Mouse (Mus musculus): ENCODE data around the gene Stx3. TPM values are rescaled to one million over a fixed set of nuclear protein-coding genes. Genes with fewer than 3 reads are reported as not detected.

Gene Stx3
- polyA plus RNA-seq, 1 experiment from 2014 or later, result 19.3 TPM

DNA sequence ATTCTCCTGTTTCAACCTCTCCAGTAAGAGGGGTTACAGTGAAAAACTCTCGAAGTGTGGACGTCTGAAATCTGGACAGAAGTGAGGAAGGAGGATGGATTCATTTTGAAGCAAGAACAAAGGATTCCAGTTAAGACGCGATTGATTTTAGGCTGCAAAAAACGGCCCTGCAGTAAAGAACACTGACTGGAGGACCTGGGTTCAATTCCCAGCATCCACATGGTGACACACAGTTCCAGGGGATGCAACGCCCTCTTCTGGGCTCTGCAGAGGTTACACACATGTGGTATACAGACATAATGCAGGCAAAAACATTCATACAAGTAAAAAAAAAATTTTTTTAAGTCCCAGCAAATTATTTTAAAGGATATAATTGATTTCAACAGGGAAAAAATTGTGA lies 1.0 kb upstream of the Stx3 start:
- 23% methylated on average over 6 of the region's 6 CpGs for WGBS
- no peak overlapping the region for H3K27ac ChIP-seq (ENCODE audit: low read length)
- peaks cover 4% of the 10 kb centered on the region; the same call in 1 of the 2 replicates for H3K4me1 ChIP-seq (replicated peaks; ENCODE audit: control insufficient read depth, insufficient read depth, low read length)
- no peak for ATAC-seq (ENCODE audit: low read depth)
- no peaks in the 10 kb centered on the region for H3K27me3 ChIP-seq (ENCODE audit: control insufficient read depth, insufficient read depth, low read depth, low read length)
- peak overlapping the region; percentile 83 for H3K4me3 ChIP-seq (ENCODE audit: low read length)
- peak overlapping the region; percentile 81 for H3K4me2 ChIP-seq (ENCODE audit: low read depth, low read length)
- no peak overlapping the region for H3K9ac ChIP-seq (ENCODE audit: low read length)
- no peaks in the 10 kb centered on the region for H3K9me3 ChIP-seq (ENCODE audit: control insufficient read depth, low read length)
- no peaks in the 10 kb centered on the region for H3K36me3 ChIP-seq (ENCODE audit: control insufficient read depth, insufficient read depth, low read length)

GRCm38 (mm10) chr19:11819800-11820199 lies 597 bp upstream of the Stx3 start:
- WGBS, result under 1% methylated on average over 15 of the region's 15 CpGs
- Histone ChIP-seq H3K9me3 (ENCODE audit: control insufficient read depth, low read length) (no peaks in the 10 kb centered on the region), H3K4me2 (ENCODE audit: low read depth, low read length) (peak overlapping the region; percentile 81)

GRCm38 (mm10) chr19:11818199-11819142 lies 732 bp downstream of the Stx3 start:
- peak; percentile 94 for ATAC-seq (ENCODE audit: low read depth)
- under 1% methylated on average over 64 of the region's 83 CpGs for WGBS
- Histone ChIP-seq H3K4me2 (ENCODE audit: low read depth, low read length) (peak overlapping the region; percentile 81), H3K36me3 (ENCODE audit: control insufficient read depth, insufficient read depth, low read length) (no peaks in the 10 kb centered on the region), H3K4me3 (ENCODE audit: low read length) (peak overlapping the region; percentile 83), H3K9me3 (ENCODE audit: control insufficient read depth, low read length) (no peaks in the 10 kb centered on the region), H3K27ac (ENCODE audit: low read length) (peak overlapping the region; percentile 73), H3K4me1 (replicated peaks; ENCODE audit: control insufficient read depth, insufficient read depth, low read length) (peaks cover 4% of the 10 kb centered on the region; the same call in 1 of the 2 replicates), H3K9ac (ENCODE audit: low read length) (peak overlapping the region; percentile 83), H3K27me3 (ENCODE audit: control insufficient read depth, insufficient read depth, low read depth, low read length) (no peaks in the 10 kb centered on the region)

More at GRCm38 (mm10) chr19:11819800-11820199, 597 bp upstream of the Stx3 start:
- H3K9ac ChIP-seq (ENCODE audit: low read length), result peak overlapping the region; percentile 83
- H3K36me3 ChIP-seq (ENCODE audit: control insufficient read depth, insufficient read depth, low read length), result no peaks in the 10 kb centered on the region
- H3K27me3 ChIP-seq (ENCODE audit: control insufficient read depth, insufficient read depth, low read depth, low read length), result no peaks in the 10 kb centered on the region
- ATAC-seq (ENCODE audit: low read depth), result peak; percentile 79
- no peak overlapping the region for H3K27ac ChIP-seq (ENCODE audit: low read length)
- H3K4me1 ChIP-seq (replicated peaks; ENCODE audit: control insufficient read depth, insufficient read depth, low read length), result peaks cover 4% of the 10 kb centered on the region; the same call in 1 of the 2 replicates
- H3K4me3 ChIP-seq (ENCODE audit: low read length), result peak overlapping the region; percentile 83

DNA sequence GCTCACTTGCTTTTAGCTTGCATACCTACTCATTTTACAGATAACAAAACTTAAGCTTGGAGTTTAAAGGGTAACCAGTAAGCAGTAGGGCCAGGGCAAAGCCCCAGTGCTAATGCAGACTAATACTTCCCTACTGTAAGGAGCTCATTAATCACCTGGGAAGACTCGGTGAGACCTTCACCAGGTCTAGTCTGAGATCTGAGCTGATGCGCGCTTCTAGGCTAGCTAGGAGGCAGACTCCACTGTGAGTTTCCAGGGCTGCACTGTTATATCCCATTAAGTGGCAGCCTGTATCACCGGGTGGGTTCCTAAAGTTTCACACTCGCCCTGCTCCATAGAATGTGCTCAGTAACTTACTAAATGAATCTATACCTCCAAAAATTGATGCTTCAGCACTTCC lies 1.6 kb downstream of the Stx3 start:
- Histone ChIP-seq H3K9ac (ENCODE audit: low read length) (peak overlapping the region; percentile 83), H3K4me3 (ENCODE audit: low read length) (peak overlapping the region; percentile 83), H3K27me3 (ENCODE audit: control insufficient read depth, insufficient read depth, low read depth, low read length) (no peaks in the 10 kb centered on the region), H3K9me3 (ENCODE audit: control insufficient read depth, low read length) (no peaks in the 10 kb centered on the region), H3K4me1 (replicated peaks; ENCODE audit: control insufficient read depth, insufficient read depth, low read length) (peaks cover 4% of the 10 kb centered on the region; the same call in 1 of the 2 replicates), H3K4me2 (ENCODE audit: low read depth, low read length) (peak overlapping the region; percentile 81), H3K36me3 (ENCODE audit: control insufficient read depth, insufficient read depth, low read length) (no peaks in the 10 kb centered on the region), H3K27ac (ENCODE audit: low read length) (no peak overlapping the region)
- WGBS, result 17% methylated on average over 5 of the region's 5 CpGs
- ATAC-seq (ENCODE audit: low read depth), result no peak

DNA sequence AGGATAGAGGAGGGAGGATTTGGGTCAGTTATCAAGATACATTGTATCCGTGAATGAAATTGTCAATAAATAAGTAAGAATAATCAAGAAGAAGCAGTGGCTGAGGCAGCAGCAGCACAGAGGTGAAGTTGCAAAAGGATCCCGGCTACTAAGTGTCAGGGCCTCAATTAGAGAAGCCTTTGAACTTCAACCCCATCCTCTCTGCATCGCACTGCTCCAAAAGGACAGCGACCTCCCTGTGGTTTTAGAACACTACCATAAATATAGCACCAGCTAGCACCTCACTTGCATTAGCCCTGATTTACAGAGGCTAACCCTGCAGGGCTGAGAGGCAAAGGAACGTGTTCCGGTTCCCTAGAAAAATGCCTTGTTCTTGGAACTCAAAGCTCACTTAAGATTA lies 2.5 kb downstream of the Stx3 start:
- H3K9ac ChIP-seq (ENCODE audit: low read length), result no peak overlapping the region
- 51% methylated on average over 6 of the region's 6 CpGs for WGBS
- H3K9me3 ChIP-seq (ENCODE audit: control insufficient read depth, low read length), result no peaks in the 10 kb centered on the region
- peaks cover 8% of the 10 kb centered on the region for H3K4me1 ChIP-seq (replicated peaks; ENCODE audit: control insufficient read depth, insufficient read depth, low read length)
- no peaks in the 10 kb centered on the region for H3K36me3 ChIP-seq (ENCODE audit: control insufficient read depth, insufficient read depth, low read length)
- no peak overlapping the region for H3K27ac ChIP-seq (ENCODE audit: low read length)
- ATAC-seq (ENCODE audit: low read depth), result no peak
- H3K4me2 ChIP-seq (ENCODE audit: low read depth, low read length), result no peak overlapping the region
- H3K27me3 ChIP-seq (ENCODE audit: control insufficient read depth, insufficient read depth, low read depth, low read length), result no peaks in the 10 kb centered on the region
- H3K4me3 ChIP-seq (ENCODE audit: low read length), result no peak overlapping the region

DNA sequence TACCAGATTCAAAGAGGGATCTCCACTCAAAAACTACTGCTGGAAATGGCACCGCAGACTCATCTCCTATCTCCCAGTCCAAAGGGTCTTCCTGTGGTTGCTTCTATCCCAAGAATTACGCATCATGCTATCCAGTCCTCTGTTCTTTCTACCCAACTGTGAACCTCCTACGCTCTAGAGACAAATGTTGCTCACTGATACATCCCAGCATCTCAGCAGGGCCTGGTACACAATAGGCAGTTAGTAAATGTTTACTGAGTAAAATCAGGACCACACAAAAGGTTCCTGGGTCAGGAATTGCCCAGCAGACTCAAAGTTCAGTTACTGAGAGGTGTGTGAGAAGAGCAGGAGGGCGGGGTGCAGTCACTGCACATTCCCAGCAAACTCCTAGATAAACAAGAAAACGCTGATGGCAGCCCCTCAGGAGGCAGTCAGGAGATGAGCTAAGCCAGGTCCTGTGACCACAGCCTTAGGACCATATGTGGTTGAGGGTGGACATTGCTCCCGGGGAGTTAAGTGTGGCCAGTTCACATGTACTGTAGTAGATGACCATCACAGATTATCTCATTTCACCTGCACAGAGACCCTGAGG lies 4.4 kb downstream of the Stx3 start:
- no peaks in the 10 kb centered on the region for H3K9me3 ChIP-seq (ENCODE audit: control insufficient read depth, low read length)
- ATAC-seq (ENCODE audit: low read depth), result no peak
- H3K9ac ChIP-seq (ENCODE audit: low read length), result no peak overlapping the region
- no peak overlapping the region for H3K4me3 ChIP-seq (ENCODE audit: low read length)
- no peaks in the 10 kb centered on the region for H3K36me3 ChIP-seq (ENCODE audit: control insufficient read depth, insufficient read depth, low read length)
- no peak overlapping the region for H3K4me2 ChIP-seq (ENCODE audit: low read depth, low read length)
- no peaks in the 10 kb centered on the region for H3K27me3 ChIP-seq (ENCODE audit: control insufficient read depth, insufficient read depth, low read depth, low read length)
- H3K4me1 ChIP-seq (replicated peaks; ENCODE audit: control insufficient read depth, insufficient read depth, low read length), result peaks cover 11% of the 10 kb centered on the region
- no peak overlapping the region for H3K27ac ChIP-seq (ENCODE audit: low read length)
- 72% methylated on average over 6 of the region's 6 CpGs for WGBS

GRCm38 (mm10) chr19:11813649-11814048 lies 5.6 kb downstream of the Stx3 start:
- H3K4me3 ChIP-seq (ENCODE audit: low read length), result no peak overlapping the region
- no peaks in the 10 kb centered on the region for H3K27me3 ChIP-seq (ENCODE audit: control insufficient read depth, insufficient read depth, low read depth, low read length)
- peak; percentile 78 for ATAC-seq (ENCODE audit: low read depth)
- peak overlapping the region; percentile 53 for H3K27ac ChIP-seq (ENCODE audit: low read length)
- H3K4me2 ChIP-seq (ENCODE audit: low read depth, low read length), result no peak overlapping the region
- no peaks in the 10 kb centered on the region for H3K9me3 ChIP-seq (ENCODE audit: control insufficient read depth, low read length)
- 26% methylated on average over 8 of the region's 8 CpGs for WGBS
- no peaks in the 10 kb centered on the region for H3K36me3 ChIP-seq (ENCODE audit: control insufficient read depth, insufficient read depth, low read length)
- no peak overlapping the region for H3K9ac ChIP-seq (ENCODE audit: low read length)
- H3K4me1 ChIP-seq (replicated peaks; ENCODE audit: control insufficient read depth, insufficient read depth, low read length), result peaks cover 9% of the 10 kb centered on the region

GRCm38 (mm10) chr19:11813136-11813535 lies 6.1 kb downstream of the Stx3 start:
- Histone ChIP-seq H3K27ac (ENCODE audit: low read length) (0 out of 2 replicates have a peak overlapping the region, but pooled peaks have one; percentile 33), H3K4me2 (ENCODE audit: low read depth, low read length) (no peak overlapping the region), H3K9ac (ENCODE audit: low read length) (no peak overlapping the region), H3K27me3 (ENCODE audit: control insufficient read depth, insufficient read depth, low read depth, low read length) (no peaks in the 10 kb centered on the region), H3K4me1 (replicated peaks; ENCODE audit: control insufficient read depth, insufficient read depth, low read length) (peaks cover 7% of the 10 kb centered on the region), H3K4me3 (ENCODE audit: low read length) (no peak overlapping the region), H3K36me3 (ENCODE audit: control insufficient read depth, insufficient read depth, low read length) (no peaks in the 10 kb centered on the region), H3K9me3 (ENCODE audit: control insufficient read depth, low read length) (no peaks in the 10 kb centered on the region)
- no peak for ATAC-seq (ENCODE audit: low read depth)
- WGBS, result 59% methylated on average over 4 of the region's 4 CpGs

DNA sequence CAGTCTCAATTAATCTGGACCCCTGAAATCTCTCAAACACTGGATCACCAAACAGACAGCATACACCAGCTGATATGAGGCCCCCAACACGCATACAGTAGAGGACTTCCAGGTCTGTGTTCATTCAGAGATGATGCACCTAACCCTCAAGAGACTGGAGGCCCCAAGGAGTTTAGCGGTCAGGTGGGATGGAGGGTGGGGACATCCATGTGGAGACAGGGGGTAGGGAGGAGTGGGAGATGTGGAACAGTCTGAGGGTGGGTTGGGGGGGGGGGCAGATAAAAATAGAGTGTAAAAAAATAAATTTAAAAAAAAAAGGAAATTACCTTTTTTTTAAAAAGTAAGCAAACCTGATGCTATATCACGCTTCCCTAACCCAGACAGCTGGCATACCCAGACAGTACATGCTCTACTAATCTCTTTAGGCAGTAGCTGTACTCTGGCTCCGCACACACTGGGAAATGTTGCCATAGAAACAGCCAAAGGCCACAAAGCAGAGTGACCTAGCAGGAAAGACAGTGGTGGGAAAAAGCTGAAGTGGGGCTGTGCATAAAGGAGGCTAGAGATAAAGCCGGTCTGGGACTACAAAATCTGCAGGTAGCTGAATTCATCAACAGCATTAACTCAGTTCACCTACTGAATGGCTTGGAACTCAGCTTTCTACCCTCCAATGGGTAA lies 7.4 kb downstream of the Stx3 start:
- 45% methylated on average over 5 of the region's 5 CpGs for WGBS
- H3K27ac ChIP-seq (ENCODE audit: low read length), result no peak overlapping the region
- H3K36me3 ChIP-seq (ENCODE audit: control insufficient read depth, insufficient read depth, low read length), result no peaks in the 10 kb centered on the region
- H3K9ac ChIP-seq (ENCODE audit: low read length), result no peak overlapping the region
- H3K4me2 ChIP-seq (ENCODE audit: low read depth, low read length), result no peak overlapping the region
- ATAC-seq (ENCODE audit: low read depth), result peak; percentile 46
- H3K9me3 ChIP-seq (ENCODE audit: control insufficient read depth, low read length), result no peaks in the 10 kb centered on the region
- no peaks in the 10 kb centered on the region for H3K27me3 ChIP-seq (ENCODE audit: control insufficient read depth, insufficient read depth, low read depth, low read length)
- peaks cover 7% of the 10 kb centered on the region for H3K4me1 ChIP-seq (replicated peaks; ENCODE audit: control insufficient read depth, insufficient read depth, low read length)
- H3K4me3 ChIP-seq (ENCODE audit: low read length), result no peak overlapping the region
